Mouse (Mus musculus) MEL (cell line): Measurements from ENCODE around the gene Prkag3. TPM values are rescaled to one million over a fixed set of nuclear protein-coding genes. Genes with fewer than 3 reads are reported as not detected.

Experiments
- DNase-seq: peaks from one replicate; pipeline ENCODE4 v3.0.0; 2011; ENCODE audit warnings: low read depth, low spot score
- H3K27ac ChIP-seq: 2 replicates; pipeline ENCODE4 v1.5.1; 2012; ENCODE audit warnings: low read depth, mild to moderate bottlenecking, control low read depth, low read length, moderate library complexity; ENCODE audit not compliant: control insufficient read depth
- H3K27me3 ChIP-seq, 2 experiments: fragments of 150-350 bp in 1 of 2; sonication (generic) in 1 of 2; 2 replicates each; pipeline ENCODE4 v1.6.1; 2012; ENCODE audit warnings: low read length in 2 of 2, mild to moderate bottlenecking in 2 of 2, improper control_type of control experiment in 1 of 2, moderate library complexity in 1 of 2; ENCODE audit not compliant: insufficient read depth in 2 of 2, control insufficient read depth in 1 of 2
- H3K36me3 ChIP-seq, 2 experiments: 2 replicates each; pipeline ENCODE4 v1.6.1; 2012 to 2014; ENCODE audit warnings: low read length in 2 of 2, improper control_type of control experiment in 1 of 2, inconsistent platforms in 1 of 2, mild to moderate bottlenecking in 1 of 2; ENCODE audit not compliant: insufficient read depth in 2 of 2, control insufficient read depth in 1 of 2
- H3K4me1 ChIP-seq, 2 experiments: fragments of 150-350 bp in 1 of 2; sonication (generic) in 1 of 2; 2 replicates each; pipeline ENCODE4 v1.6.1; 2012; ENCODE audit warnings: low read length in 2 of 2, improper control_type of control experiment in 1 of 2, mild to moderate bottlenecking in 1 of 2; ENCODE audit not compliant: insufficient read depth in 2 of 2, control insufficient read depth in 1 of 2
- H3K4me3 ChIP-seq, 2 experiments: fragments of 150-350 bp in 1 of 2; sonication (generic) in 1 of 2; 2 replicates each; pipeline ENCODE4 v1.5.1; 2012; ENCODE audit warnings: low read depth in 2 of 2, low read length in 2 of 2, mild to moderate bottlenecking in 2 of 2, moderate library complexity in 2 of 2, control low read depth in 1 of 2, improper control_type of control experiment in 1 of 2; ENCODE audit not compliant: control insufficient read depth in 1 of 2, insufficient read depth in 1 of 2
- H3K79me2 ChIP-seq: 2 replicates; pipeline ENCODE4 v1.6.1; 2012; ENCODE audit warnings: mild to moderate bottlenecking, low read length, moderate library complexity; ENCODE audit not compliant: control insufficient read depth, poor library complexity, insufficient read depth
- H3K9ac ChIP-seq: 2 replicates; pipeline ENCODE4 v1.6.1; 2012; ENCODE audit warnings: low read depth, mild to moderate bottlenecking, control low read depth, low read length, moderate library complexity; ENCODE audit not compliant: control insufficient read depth, poor library complexity, severe bottlenecking
- H3K9me3 ChIP-seq: fragments of 150-350 bp; sonication (generic); replicated peaks from 2 replicates; pipeline ENCODE4 v1.6.1; 2012; ENCODE audit warnings: mild to moderate bottlenecking, low read length, improper control_type of control experiment, moderate library complexity; ENCODE audit not compliant: insufficient read depth
- CHD2 ChIP-seq: IDR thresholded peaks from 2 replicates; pipeline ENCODE4 v1.6.1; 2011; ENCODE audit warnings: low read length, improper control_type of control experiment
- CTCF ChIP-seq, 3 experiments: IDR thresholded peaks in 2 of 3; conservative IDR thresholded peaks in 1 of 3; 2 replicates each; pipeline ENCODE4 v1.5.1; 2011 to 2012; ENCODE audit warnings: low read length in 3 of 3, low read depth in 2 of 3, mild to moderate bottlenecking in 2 of 3, improper control_type of control experiment in 1 of 3, inconsistent platforms in 1 of 3, mixed read lengths in 1 of 3, moderate library complexity in 1 of 3; ENCODE audit not compliant: control insufficient read depth in 1 of 3, insufficient read depth in 1 of 3, poor library complexity in 1 of 3, severe bottlenecking in 1 of 3
- EP300 ChIP-seq, 2 experiments: IDR thresholded peaks; 2 replicates each; pipeline ENCODE4 v1.6.1; 2011; ENCODE audit warnings: improper control_type of control experiment in 2 of 2, low read length in 2 of 2, low read depth in 1 of 2, mild to moderate bottlenecking in 1 of 2
- GABPA ChIP-seq: IDR thresholded peaks from 2 replicates; pipeline ENCODE4 v1.6.1; 2012; ENCODE audit warnings: low read depth, mild to moderate bottlenecking, inconsistent platforms, low read length, improper control_type of control experiment, moderate library complexity
- GATA1 ChIP-seq: IDR thresholded peaks from 2 replicates; pipeline ENCODE4 v1.6.1; 2011; ENCODE audit warnings: low read depth, low read length, improper control_type of control experiment
- HCFC1 ChIP-seq: IDR thresholded peaks from 2 replicates; pipeline ENCODE4 v1.6.1; 2012; ENCODE audit warnings: low read depth, mild to moderate bottlenecking, inconsistent platforms, low read length, improper control_type of control experiment, moderate library complexity
- MAX ChIP-seq: IDR thresholded peaks from 2 replicates; pipeline ENCODE4 v1.6.1; 2011; ENCODE audit warnings: low read length, improper control_type of control experiment
- MEF2A ChIP-seq: IDR thresholded peaks from 2 replicates; pipeline ENCODE4 v1.6.1; 2014; ENCODE audit warnings: low read depth, mild to moderate bottlenecking, inconsistent platforms, low read length, improper control_type of control experiment; ENCODE audit not compliant: poor library complexity, insufficient replicate concordance, severe bottlenecking; ENCODE audit errors: extremely low read depth
- MYB ChIP-seq: IDR thresholded peaks from 2 replicates; pipeline ENCODE4 v1.6.1; 2011; ENCODE audit warnings: mild to moderate bottlenecking, low read depth, low read length, improper control_type of control experiment
- POLR2AphosphoS5 ChIP-seq: IDR thresholded peaks from 2 replicates; pipeline ENCODE4 v1.6.1; 2012; ENCODE audit warnings: low read depth, borderline replicate concordance, mild to moderate bottlenecking, inconsistent platforms, low read length, moderate library complexity, mixed read lengths
- TCF12 ChIP-seq: IDR thresholded peaks from 2 replicates; pipeline ENCODE4 v1.6.1; 2014; ENCODE audit warnings: low read depth, mild to moderate bottlenecking, inconsistent platforms, low read length, improper control_type of control experiment, moderate library complexity
- UBTF ChIP-seq: IDR thresholded peaks from 2 replicates; pipeline ENCODE4 v1.6.1; 2012; ENCODE audit warnings: low read depth, mild to moderate bottlenecking, inconsistent platforms, low read length, improper control_type of control experiment, moderate library complexity, borderline replicate concordance; ENCODE audit not compliant: insufficient read depth
- USF1 ChIP-seq: IDR thresholded peaks from 2 replicates; pipeline ENCODE4 v1.6.1; 2014; ENCODE audit warnings: low read depth, mild to moderate bottlenecking, inconsistent platforms, low read length, improper control_type of control experiment, moderate library complexity
- ZNF384 ChIP-seq: IDR thresholded peaks from 2 replicates; pipeline ENCODE4 v1.6.1; 2012; ENCODE audit warnings: low read depth, mild to moderate bottlenecking, inconsistent platforms, low read length, improper control_type of control experiment
- polyA plus RNA-seq, 2 experiments: library from polyadenylated mRNA; stranded (reverse) in 1 of 2; unstranded in 1 of 2; fragments of >175 nt in 1 of 2; fragments of >200 nt in 1 of 2; gene quantifications; 2 replicates each; pipeline versions ENCODE4 v1.2.1 to v1.2.4; 2012; ENCODE audit warnings: low replicate concordance in 2 of 2, low read depth in 1 of 2; ENCODE audit not compliant: insufficient read length in 2 of 2, insufficient read depth in 1 of 2, missing spikeins in 1 of 2
- total RNA-seq: library from RNA; depleted of rRNA; stranded (reverse); fragments of 300-350 nt; gene quantifications from 2 replicates; pipeline ENCODE4 v1.2.3, GENCODE M21; 2012; rRNA removed

Gene Prkag3
- total RNA-seq (not detected in 2 replicates), polyA plus RNA-seq (under 1 TPM in 1 of 2 experiments, not detected in 1; 0.03 TPM)

- Histone ChIP-seq H3K4me1 (no peaks in the 10 kb centered on the region), H3K27me3 (peaks cover 3 to 10% of the 10 kb centered on the region in 2 experiments), H3K27ac (no peak within 1 kb of the TSS), H3K36me3 (no peaks in the 10 kb centered on the region), H3K9me3 (no peaks in the 10 kb centered on the region), H3K9ac (no peak within 1 kb of the TSS), H3K4me3 (no peak within 1 kb of the TSS), H3K79me2 (no peaks in the 10 kb centered on the region)
- no peak for DNase-seq
- TF ChIP-seq MYB (no peak), MAX (no peak), HCFC1 (no peak), GABPA (no peak), UBTF (no peak), GATA1 (no peak), POLR2AphosphoS5 (no peak), CTCF (IDR thresholded peaks at IDR 0.05 in 2 of 3, conservative IDR thresholded peaks at IDR 0.05 in 1 of 3; ENCODE audit: control insufficient read depth in 1 of 3, insufficient read depth in 1 of 3, low read depth in 2 of 3, low read length in 3 of 3, poor library complexity in 1 of 3, severe bottlenecking in 1 of 3) (peak in 2 of 3 experiments; percentile 16 to 31; a peak in 3 of 6 replicates)
These were observed at the start of gene Prkag3 for GRCm38 (mm10) chr1:74748643-74749271. Gene Prkag3 (minus strand): TSS chr1:74749221.

- Histone ChIP-seq H3K9me3 (no peaks in the 10 kb centered on the region), H3K4me3 (no peak overlapping the region), H3K4me1 (no peaks in the 10 kb centered on the region), H3K36me3 (no peaks in the 10 kb centered on the region), H3K79me2 (no peaks in the 10 kb centered on the region), H3K27ac (no peak overlapping the region), H3K27me3 (peaks cover 2% of the 10 kb centered on the region in 2 experiments; a peak in 1 of 4 replicates), H3K9ac (no peak overlapping the region)
- DNase-seq = no peak
- no peak for TF ChIP-seq USF1
- no peak for TF ChIP-seq MEF2A
- TF ChIP-seq GATA1 = no peak
- TF ChIP-seq CHD2 = no peak
- no peak for TF ChIP-seq GABPA
- no peak for TF ChIP-seq ZNF384
- TF ChIP-seq TCF12 = no peak
- no peak for TF ChIP-seq EP300 (IDR thresholded peaks at IDR 0.05; ENCODE audit: low read depth in 1 of 2, low read length in 2 of 2)
These were observed 48.4 kb upstream of the Prkag3 start for GRCm38 (mm10) chr1:74797459-74797858.
